Mouse (Mus musculus) B cell, adult 2 months (primary cell): Measurements from ENCODE around the gene Per2.

Source experiments
- DNase-seq, 2 experiments: peaks; one replicate each; pipeline ENCODE4 v3.0.0; 2022

The Per2 gene

DNA sequence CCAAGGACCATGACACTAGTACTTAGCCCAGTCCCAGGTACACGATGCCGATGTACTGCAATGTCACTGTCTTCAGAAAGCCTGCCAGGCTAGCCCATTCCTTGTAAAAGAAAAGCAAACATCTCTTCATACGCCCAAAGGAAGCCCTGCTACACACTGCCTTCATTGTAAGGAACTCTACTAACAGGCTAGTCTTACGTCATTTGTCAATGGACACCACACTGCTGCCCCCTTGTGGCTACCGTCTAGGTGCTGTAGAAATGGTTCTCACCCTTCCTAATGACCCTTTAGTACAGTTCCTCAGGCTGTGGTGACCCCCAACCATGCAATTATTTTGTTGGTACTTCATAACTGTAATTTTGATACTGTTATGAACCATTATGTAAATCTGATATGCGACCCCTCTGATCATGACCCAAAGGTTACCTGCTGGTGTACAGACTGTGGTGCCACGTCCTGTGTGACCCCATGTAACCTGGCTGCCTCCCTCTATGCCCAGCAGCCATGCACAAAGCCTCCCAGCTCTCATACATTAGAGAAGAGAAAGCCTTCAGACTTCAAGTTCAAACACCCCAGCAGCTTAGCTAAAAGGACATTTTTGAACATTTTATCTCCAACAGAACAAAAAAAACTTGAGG lies 78.6 kb downstream of the Per2 start:
- DNase-seq: peak; percentile 81 to 84

DNA sequence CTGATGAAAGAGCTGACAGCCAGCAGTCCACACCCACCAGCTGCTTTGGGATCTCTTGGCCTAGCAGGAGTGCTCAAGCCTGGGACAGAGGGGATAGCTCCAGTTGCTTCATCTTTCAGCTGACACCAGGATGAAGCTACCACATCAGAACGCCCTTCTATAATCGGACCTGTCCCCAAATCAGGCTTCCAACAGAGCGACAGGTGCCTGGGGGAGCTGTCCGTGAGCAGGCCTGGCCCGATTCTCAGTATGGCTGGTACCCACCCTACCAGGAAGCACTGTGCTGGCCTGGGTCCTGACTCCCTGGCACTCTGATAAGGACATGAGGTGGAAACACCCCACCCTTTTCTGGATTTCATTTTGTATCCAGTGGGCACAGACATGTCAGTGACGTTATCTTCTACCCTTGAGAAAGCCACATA lies 85.7 kb downstream of the Per2 start:
- DNase-seq: no peak

DNA sequence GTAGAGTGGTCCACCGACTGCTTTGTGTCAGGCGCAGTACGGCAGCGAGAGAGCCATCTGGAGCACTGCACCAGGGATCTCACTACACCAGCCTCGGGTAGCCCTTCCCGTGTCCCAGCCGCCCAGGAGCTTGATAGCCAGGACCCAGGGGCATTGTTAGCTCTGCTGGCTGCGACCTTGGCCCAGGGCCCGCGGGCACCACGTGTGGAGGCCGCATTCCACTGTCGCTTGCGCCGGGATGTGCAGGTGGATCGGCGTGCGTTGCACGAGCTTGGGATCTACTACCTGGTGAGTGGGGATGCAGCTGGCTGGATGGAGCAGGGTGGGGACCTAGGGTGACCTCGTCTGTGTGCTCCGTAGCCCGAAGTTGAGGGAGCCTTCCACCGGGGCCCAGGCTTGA lies 89.1 kb downstream of the Per2 start:
- no peak for DNase-seq

DNA sequence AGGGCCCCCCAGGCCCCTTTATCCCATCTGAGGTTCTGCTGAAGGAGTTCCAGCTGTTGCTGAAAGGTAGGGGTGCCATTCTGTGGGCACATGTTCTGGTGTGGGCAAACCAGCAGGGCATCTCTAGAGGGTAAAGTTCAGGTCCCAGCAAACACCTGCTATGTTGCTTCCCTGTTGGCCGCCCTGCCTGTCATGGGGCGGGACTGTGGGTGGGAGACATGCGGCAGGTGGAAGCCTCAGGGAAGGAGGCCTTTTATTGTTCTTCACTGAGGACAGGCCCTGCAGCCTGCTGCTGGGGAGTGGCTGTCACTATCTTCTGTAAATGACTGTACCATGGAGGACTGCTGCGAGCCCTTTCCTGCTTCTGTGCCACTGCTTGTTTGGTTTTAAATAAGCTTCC lies 89.7 kb downstream of the Per2 start:
- no peak for DNase-seq

DNA sequence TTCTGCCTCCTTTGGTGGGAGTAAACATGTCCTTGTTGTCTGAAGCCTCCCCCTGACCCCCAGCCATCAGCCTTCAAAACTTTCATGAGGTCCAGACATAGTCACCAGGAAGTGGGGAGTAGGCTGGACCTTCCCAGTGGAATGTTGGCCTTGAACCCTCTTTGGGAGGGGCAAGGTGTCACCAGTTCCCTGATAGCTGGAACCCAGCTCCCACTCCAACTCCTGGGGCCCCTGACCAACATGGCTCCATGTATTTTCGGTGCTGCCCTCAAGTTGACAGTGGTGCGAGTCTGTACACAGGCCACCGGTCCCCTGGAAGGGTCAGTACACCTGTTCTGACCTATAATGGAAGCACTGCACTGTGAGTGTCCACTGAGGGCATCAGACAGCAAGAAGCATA lies 91.8 kb downstream of the Per2 start:
- DNase-seq: no peak

DNA sequence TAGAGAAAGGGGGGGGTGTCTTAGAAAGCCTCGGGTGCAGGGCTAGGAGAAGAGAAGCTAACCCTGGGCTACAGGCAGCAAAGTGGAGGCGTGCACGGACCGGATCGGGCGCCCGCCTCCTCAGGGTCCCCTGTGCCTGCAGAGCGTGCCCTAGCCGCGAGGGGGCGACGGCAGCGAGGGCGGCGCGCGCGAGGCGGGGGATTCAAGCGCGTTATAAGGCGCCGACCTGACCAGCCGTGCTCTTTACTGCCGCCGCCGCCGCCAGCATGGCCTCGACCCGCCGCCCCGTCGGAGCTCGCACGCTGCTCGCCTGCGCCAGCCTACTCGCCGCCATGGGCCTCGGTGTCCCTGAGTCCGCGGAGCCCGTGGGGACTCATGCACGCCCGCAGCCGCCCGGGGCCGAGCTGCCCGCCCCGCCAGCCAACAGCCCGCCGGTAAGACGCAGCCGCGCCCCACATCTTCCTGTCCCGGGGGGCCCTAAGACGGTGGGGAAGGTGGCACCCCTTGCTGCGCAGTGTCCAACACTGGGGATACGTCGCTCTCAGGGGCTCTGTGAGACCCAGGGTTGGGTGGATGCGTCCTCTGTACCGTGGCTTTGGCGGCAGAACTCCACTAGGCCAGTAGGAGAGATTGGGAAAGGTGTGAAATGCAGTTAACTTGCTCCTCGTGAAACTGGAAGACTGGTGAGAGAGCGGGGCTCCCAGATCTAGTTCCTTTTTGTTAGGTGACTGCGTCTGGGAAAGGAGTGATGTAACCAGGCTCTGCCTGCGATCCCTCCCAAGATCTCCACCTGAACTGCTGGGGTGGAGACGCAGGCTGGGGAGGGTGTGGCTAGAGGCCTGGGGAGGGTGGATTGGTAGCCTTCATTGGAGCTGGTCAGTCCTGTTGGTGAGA lies 92.7 kb downstream of the Per2 start, which contains the start of gene Erfe:
TSS of gene Erfe (plus strand) at position 216 of the 894 bp plus-strand sequence.
- peak; percentile 86 to 88 for DNase-seq
